Mouse (Mus musculus) kidney, adult 2 months (tissue): ENCODE data around the gene Hadh.

Source experiments
- CTCF ChIP-seq: fragments of 200-500 bp; conservative IDR thresholded peaks from 2 replicates; pipeline ENCODE4 v1.5.1; 2011; ENCODE audit warnings: low read depth, mild to moderate bottlenecking, control low read depth, low read length, moderate library complexity, mixed read lengths; ENCODE audit not compliant: insufficient read depth, insufficient read length
- POLR2A ChIP-seq: fragments of 200-500 bp; IDR thresholded peaks from one replicate; pipeline ENCODE4 v1.6.1; 2011; ENCODE audit warnings: low read depth, low read length, control low read depth

GRCm38 (mm10) chr3:131254991-131255390, 16.9 kb downstream of the Hadh start:
- no peak for TF ChIP-seq CTCF
- no peak for TF ChIP-seq POLR2A
